Mouse (Mus musculus): ENCODE data around the gene Alpk3. TPM values are rescaled to one million over a fixed set of nuclear protein-coding genes. Genes with fewer than 3 reads are reported as not detected.

The Alpk3 gene
- polyA plus RNA-seq (2015; fragmentation: Nextera tagmentation; extraction: Ambion mirVana) = 0.04 and 0.08 TPM in 2 replicates

GRCm38 (mm10) chr7:81057471-81057870 is at the start of gene Alpk3:
TSS of gene Alpk3 (plus strand) at chr7:81057600.
- no peak for ATAC-seq
- H3K4me1 ChIP-seq (replicated peaks) = no peaks in the 10 kb centered on the region
- H3K27me3 ChIP-seq = no peaks in the 10 kb centered on the region
- 43% methylated on average over 27 of the region's 27 CpGs for WGBS
- H3K4me2 ChIP-seq (replicated peaks) = no peak within 1 kb of the TSS
- H3K27ac ChIP-seq = no peak within 1 kb of the TSS
- no peaks in the 10 kb centered on the region for H3K36me3 ChIP-seq
- H3K9me3 ChIP-seq = no peaks in the 10 kb centered on the region
- no peak within 1 kb of the TSS for H3K9ac ChIP-seq (replicated peaks)
- no peak within 1 kb of the TSS for H3K4me3 ChIP-seq (replicated peaks)

- Histone ChIP-seq H3K36me3 (peaks cover 18% of the 10 kb centered on the region), H3K4me3 (replicated peaks) (no peak overlapping the region), H3K9ac (replicated peaks) (no peak overlapping the region), H3K27ac (no peak overlapping the region), H3K27me3 (no peaks in the 10 kb centered on the region), H3K4me1 (replicated peaks) (no peaks in the 10 kb centered on the region), H3K9me3 (no peaks in the 10 kb centered on the region), H3K4me2 (replicated peaks) (no peak overlapping the region)
- WGBS = 77% methylated on average over 3 of the region's 3 CpGs
- no peak for ATAC-seq
Observed at GRCm38 (mm10) chr7:81008285-81008684, 49.1 kb upstream of the Alpk3 start.

- Histone ChIP-seq H3K4me3 (replicated peaks) (no peak overlapping the region), H3K9me3 (no peaks in the 10 kb centered on the region), H3K27me3 (no peaks in the 10 kb centered on the region), H3K4me2 (replicated peaks) (no peak overlapping the region), H3K27ac (no peak overlapping the region), H3K9ac (replicated peaks) (no peak overlapping the region), H3K4me1 (replicated peaks) (no peaks in the 10 kb centered on the region), H3K36me3 (peaks cover 18% of the 10 kb centered on the region)
- ATAC-seq = no peak
- WGBS = 96% methylated on average over 3 of the region's 3 CpGs
Observed at GRCm38 (mm10) chr7:81011576-81011975, 45.8 kb upstream of the Alpk3 start.

- no peak overlapping the region for H3K4me3 ChIP-seq (replicated peaks)
- no peaks in the 10 kb centered on the region for H3K4me1 ChIP-seq (replicated peaks)
- H3K27ac ChIP-seq = no peak overlapping the region
- WGBS = 48% methylated on average over 11 of the region's 11 CpGs
- peaks cover 26% of the 10 kb centered on the region for H3K36me3 ChIP-seq
- ATAC-seq = no peak
- H3K9me3 ChIP-seq = no peaks in the 10 kb centered on the region
- no peaks in the 10 kb centered on the region for H3K27me3 ChIP-seq
- no peak overlapping the region for H3K9ac ChIP-seq (replicated peaks)
- H3K4me2 ChIP-seq (replicated peaks) = no peak overlapping the region
Observed at GRCm38 (mm10) chr7:81020307-81020706, 37.1 kb upstream of the Alpk3 start.

- no peaks in the 10 kb centered on the region for H3K9me3 ChIP-seq
- ATAC-seq = no peak
- no peaks in the 10 kb centered on the region for H3K27me3 ChIP-seq
- no peaks in the 10 kb centered on the region for H3K4me1 ChIP-seq (replicated peaks)
- H3K4me3 ChIP-seq (replicated peaks) = no peak overlapping the region
- peaks cover 48% of the 10 kb centered on the region for H3K36me3 ChIP-seq
- H3K27ac ChIP-seq = no peak overlapping the region
- H3K9ac ChIP-seq (replicated peaks) = no peak overlapping the region
- H3K4me2 ChIP-seq (replicated peaks) = no peak overlapping the region
Observed at GRCm38 (mm10) chr7:81022731-81023130, 34.7 kb upstream of the Alpk3 start.

GRCm38 (mm10) chr7:81024118-81024517 is 33.3 kb upstream of the Alpk3 start:
- H3K4me3 ChIP-seq (replicated peaks) = no peak overlapping the region
- H3K4me1 ChIP-seq (replicated peaks) = no peaks in the 10 kb centered on the region
- no peaks in the 10 kb centered on the region for H3K27me3 ChIP-seq
- ATAC-seq = no peak
- H3K9me3 ChIP-seq = no peaks in the 10 kb centered on the region
- H3K9ac ChIP-seq (replicated peaks) = no peak overlapping the region
- H3K4me2 ChIP-seq (replicated peaks) = no peak overlapping the region
- peaks cover 54% of the 10 kb centered on the region for H3K36me3 ChIP-seq
- H3K27ac ChIP-seq = no peak overlapping the region
- WGBS = 47% methylated on average over 5 of the region's 5 CpGs

- no peak overlapping the region for H3K9ac ChIP-seq (replicated peaks)
- no peak overlapping the region for H3K4me3 ChIP-seq (replicated peaks)
- WGBS = 95% methylated on average over 9 of the region's 9 CpGs
- H3K9me3 ChIP-seq = no peaks in the 10 kb centered on the region
- H3K27ac ChIP-seq = no peak overlapping the region
- H3K4me2 ChIP-seq (replicated peaks) = no peak overlapping the region
- no peaks in the 10 kb centered on the region for H3K27me3 ChIP-seq
- peaks cover 59% of the 10 kb centered on the region for H3K36me3 ChIP-seq
- ATAC-seq = no peak
- no peaks in the 10 kb centered on the region for H3K4me1 ChIP-seq (replicated peaks)
Observed at GRCm38 (mm10) chr7:81024651-81025050, 32.7 kb upstream of the Alpk3 start.

- Histone ChIP-seq H3K9ac (replicated peaks) (no peak overlapping the region), H3K27me3 (no peaks in the 10 kb centered on the region), H3K4me2 (replicated peaks) (no peak overlapping the region), H3K9me3 (no peaks in the 10 kb centered on the region), H3K4me1 (replicated peaks) (no peaks in the 10 kb centered on the region), H3K36me3 (peaks cover 67% of the 10 kb centered on the region), H3K27ac (no peak overlapping the region), H3K4me3 (replicated peaks) (no peak overlapping the region)
- ATAC-seq = no peak
- WGBS = 88% methylated on average over 2 of the region's 2 CpGs
Observed at GRCm38 (mm10) chr7:81025751-81026150, 31.6 kb upstream of the Alpk3 start.

GRCm38 (mm10) chr7:81039711-81040110 is 17.7 kb upstream of the Alpk3 start:
- H3K36me3 ChIP-seq = peaks cover 83% of the 10 kb centered on the region
- no peaks in the 10 kb centered on the region for H3K27me3 ChIP-seq
- no peak for ATAC-seq

GRCm38 (mm10) chr7:81043023-81043620 is 14.3 kb upstream of the Alpk3 start:
- Histone ChIP-seq H3K4me1 (replicated peaks) (no peaks in the 10 kb centered on the region), H3K9ac (replicated peaks) (no peak overlapping the region), H3K27me3 (no peaks in the 10 kb centered on the region), H3K36me3 (peaks cover 62% of the 10 kb centered on the region), H3K9me3 (no peaks in the 10 kb centered on the region), H3K4me3 (replicated peaks) (no peak overlapping the region), H3K27ac (peak overlapping the region; percentile 35; the same call in 1 of the 2 replicates), H3K4me2 (replicated peaks) (no peak overlapping the region)
- 78% methylated on average over 5 of the region's 5 CpGs for WGBS
- no peak for ATAC-seq

More at GRCm38 (mm10) chr7:81039711-81040110, 17.7 kb upstream of the Alpk3 start:
- no peak overlapping the region for H3K4me3 ChIP-seq (replicated peaks)
- H3K4me2 ChIP-seq (replicated peaks) = no peak overlapping the region
- H3K9me3 ChIP-seq = no peaks in the 10 kb centered on the region
- H3K27ac ChIP-seq = no peak overlapping the region
- 88% methylated on average over 2 of the region's 2 CpGs for WGBS
- no peaks in the 10 kb centered on the region for H3K4me1 ChIP-seq (replicated peaks)
- no peak overlapping the region for H3K9ac ChIP-seq (replicated peaks)

GRCm38 (mm10) chr7:81047847-81048246 is 9.6 kb upstream of the Alpk3 start:
- Histone ChIP-seq H3K9ac (replicated peaks) (no peak overlapping the region), H3K36me3 (peaks cover 15% of the 10 kb centered on the region), H3K4me1 (replicated peaks) (no peaks in the 10 kb centered on the region), H3K27me3 (no peaks in the 10 kb centered on the region), H3K27ac (no peak overlapping the region), H3K4me2 (replicated peaks) (no peak overlapping the region), H3K9me3 (no peaks in the 10 kb centered on the region), H3K4me3 (replicated peaks) (no peak overlapping the region)
- no peak for ATAC-seq
- 91% methylated on average over 3 of the region's 3 CpGs for WGBS

- H3K27ac ChIP-seq = no peak overlapping the region
- H3K9me3 ChIP-seq = no peaks in the 10 kb centered on the region
- no peak for ATAC-seq
- 78% methylated on average over 2 of the region's 2 CpGs for WGBS
- H3K36me3 ChIP-seq = peaks cover 10% of the 10 kb centered on the region
- no peak overlapping the region for H3K4me2 ChIP-seq (replicated peaks)
- H3K4me3 ChIP-seq (replicated peaks) = no peak overlapping the region
- no peaks in the 10 kb centered on the region for H3K27me3 ChIP-seq
- no peak overlapping the region for H3K9ac ChIP-seq (replicated peaks)
- no peaks in the 10 kb centered on the region for H3K4me1 ChIP-seq (replicated peaks)
Observed at GRCm38 (mm10) chr7:81048513-81048912, 8.9 kb upstream of the Alpk3 start.

- ATAC-seq = no peak
- 88% methylated on average over 5 of the region's 5 CpGs for WGBS
- H3K4me2 ChIP-seq (replicated peaks) = no peak overlapping the region
- H3K9me3 ChIP-seq = no peaks in the 10 kb centered on the region
- no peak overlapping the region for H3K27ac ChIP-seq
- H3K27me3 ChIP-seq = no peaks in the 10 kb centered on the region
- H3K4me1 ChIP-seq (replicated peaks) = no peaks in the 10 kb centered on the region
- no peaks in the 10 kb centered on the region for H3K36me3 ChIP-seq
- H3K4me3 ChIP-seq (replicated peaks) = no peak overlapping the region
- H3K9ac ChIP-seq (replicated peaks) = no peak overlapping the region
Observed at GRCm38 (mm10) chr7:81049966-81050365, 7.4 kb upstream of the Alpk3 start.
